Mouse (Mus musculus): Measurements from ENCODE around the gene Slc6a3.

GRCm38 (mm10) chr13:73508817-73509550, 27.6 kb upstream of the Slc6a3 start:
- no peak for TF ChIP-seq CTCF (IDR thresholded peaks at IDR 0.05; ENCODE audit: borderline replicate concordance, insufficient read depth, low read depth, low read length)
- no peak for TF ChIP-seq POLR2A (IDR thresholded peaks at IDR 0.05; ENCODE audit: borderline replicate concordance, insufficient read depth, low read length)

Measured in cerebellum, adult 2 months (tissue).